Mouse (Mus musculus): Measurements from ENCODE around the gene Dgat2l6. TPM values are rescaled to one million over a fixed set of nuclear protein-coding genes. Genes with fewer than 3 reads are reported as not detected.

Dgat2l6 gene
- not detected in 2 replicates for total RNA-seq (2017)

GRCm38 (mm10) chrX:100524471-100524870, at the start of gene Dgat2l6:
Gene Dgat2l6 (plus strand): TSS chrX:100524838.
- no peak for ATAC-seq (replicated peaks; ENCODE audit: low read depth, poor library complexity, severe bottlenecking)

DNA sequence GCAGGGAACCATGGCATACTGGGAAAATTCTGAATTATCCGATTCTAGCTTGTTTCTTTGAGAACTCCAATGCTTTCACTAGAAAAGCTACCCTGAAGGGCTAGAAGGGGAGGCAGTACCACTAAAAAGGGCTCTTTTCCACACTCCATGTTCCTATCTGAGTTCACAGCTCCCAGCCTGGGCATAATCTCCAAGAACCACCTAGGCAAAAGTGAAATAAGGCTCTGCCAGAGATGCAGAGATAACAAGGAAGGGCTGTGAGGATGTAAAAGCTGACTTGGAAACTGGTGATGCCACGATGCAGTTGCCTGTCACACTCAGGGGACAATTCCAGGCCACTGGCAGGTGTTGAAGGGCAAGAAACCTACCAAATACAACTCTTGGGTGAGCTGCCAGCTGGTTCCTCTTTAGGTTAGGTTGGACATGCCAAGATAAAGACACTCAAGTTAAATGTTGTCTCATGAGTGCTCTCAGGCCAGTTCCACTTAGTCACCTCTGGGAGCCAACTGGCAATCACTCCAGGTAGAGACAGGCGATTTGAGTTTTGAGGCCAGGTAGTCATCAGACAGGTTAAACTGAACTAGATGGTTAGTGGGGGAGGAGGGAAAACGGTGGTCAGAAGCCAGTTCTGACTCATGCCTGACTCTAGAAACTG, 48.9 kb upstream of the Dgat2l6 start:
- ATAC-seq (replicated peaks; ENCODE audit: low read depth, poor library complexity, severe bottlenecking) = 0 out of 2 replicates have a peak, but pooled peaks have one; percentile 18

DNA sequence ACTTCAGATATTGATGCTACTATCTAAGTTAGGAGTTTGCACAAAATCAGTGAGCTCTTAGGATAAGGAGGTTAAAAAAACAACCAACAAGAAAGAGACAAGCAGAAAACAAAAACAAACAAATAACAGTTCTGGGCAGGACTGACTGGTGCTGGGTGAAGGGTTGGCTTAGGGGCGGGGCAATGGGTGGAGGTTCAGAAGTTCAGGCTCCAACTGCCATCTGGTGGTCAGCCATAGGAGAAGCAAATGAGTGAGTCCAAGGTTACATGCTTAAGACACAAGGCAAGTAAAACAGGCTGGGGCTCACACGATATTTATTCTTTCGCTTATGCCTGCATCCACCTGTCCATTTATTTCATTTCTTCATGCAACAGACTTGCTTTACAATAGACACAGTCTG, 44.3 kb upstream of the Dgat2l6 start:
- peak; percentile 100 for ATAC-seq (replicated peaks; ENCODE audit: low read depth, poor library complexity, severe bottlenecking)

DNA sequence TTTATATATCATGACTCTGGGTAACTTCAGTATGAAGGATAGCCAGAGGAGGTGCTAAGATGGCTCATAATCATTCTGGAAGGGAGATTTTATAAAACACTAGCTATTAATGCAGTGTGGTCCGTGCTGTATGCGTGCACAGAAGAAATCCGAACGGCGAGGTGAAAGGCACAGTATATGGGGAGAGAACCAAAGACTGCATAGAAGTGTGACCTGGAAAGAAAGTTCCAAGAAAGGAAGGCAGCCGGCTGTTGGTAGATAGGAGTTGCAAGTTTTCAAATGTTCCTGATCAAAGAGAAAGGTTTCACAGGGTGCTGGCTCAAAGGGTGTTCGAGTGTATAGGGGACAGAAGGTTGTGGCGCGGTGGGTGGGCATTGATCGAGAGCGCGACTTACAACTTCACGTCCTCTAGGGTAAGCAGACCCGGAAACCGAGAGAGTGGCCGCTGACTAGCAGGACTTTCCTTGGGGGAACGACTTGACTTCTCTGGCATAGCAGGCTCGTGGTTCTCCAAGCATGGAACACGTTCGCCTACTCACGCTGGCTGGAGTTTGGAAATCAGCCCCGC, 31.1 kb upstream of the Dgat2l6 start:
- no peak; the same call in 1 of the 2 replicates for ATAC-seq (replicated peaks; ENCODE audit: low read depth, poor library complexity, severe bottlenecking)

GRCm38 (mm10) chrX:100494068-100494978, 30.3 kb upstream of the Dgat2l6 start, which contains the start of gene Igbp1:
Gene Igbp1 (plus strand): TSS chrX:100494291.
- peak; percentile 99 for ATAC-seq (replicated peaks; ENCODE audit: low read depth, poor library complexity, severe bottlenecking)

GRCm38 (mm10) chrX:100504175-100504851, 20.3 kb upstream of the Dgat2l6 start:
- ATAC-seq (replicated peaks; ENCODE audit: low read depth, poor library complexity, severe bottlenecking) = no peak

DNA sequence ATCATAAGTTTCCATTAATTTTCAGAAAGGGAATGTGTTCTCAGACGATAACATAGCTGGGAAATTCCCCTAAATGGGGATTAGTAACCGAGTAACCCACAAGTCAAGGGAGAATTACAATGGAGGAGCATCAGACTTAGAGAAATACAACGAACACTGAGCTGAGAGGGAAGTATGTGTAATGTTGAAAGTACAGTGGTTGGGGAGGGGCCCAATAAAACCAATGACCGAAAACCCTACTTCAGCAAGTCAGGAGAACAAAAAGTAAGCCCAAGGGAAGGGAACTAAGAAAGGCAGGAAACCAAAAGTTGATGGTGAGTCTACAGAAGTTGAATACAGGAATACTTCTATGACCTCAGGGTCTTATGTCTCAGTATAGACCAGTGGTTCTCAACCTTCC, 16.5 kb upstream of the Dgat2l6 start:
- ATAC-seq (replicated peaks; ENCODE audit: low read depth, poor library complexity, severe bottlenecking) = 0 out of 2 replicates have a peak, but pooled peaks have one; percentile 29

DNA sequence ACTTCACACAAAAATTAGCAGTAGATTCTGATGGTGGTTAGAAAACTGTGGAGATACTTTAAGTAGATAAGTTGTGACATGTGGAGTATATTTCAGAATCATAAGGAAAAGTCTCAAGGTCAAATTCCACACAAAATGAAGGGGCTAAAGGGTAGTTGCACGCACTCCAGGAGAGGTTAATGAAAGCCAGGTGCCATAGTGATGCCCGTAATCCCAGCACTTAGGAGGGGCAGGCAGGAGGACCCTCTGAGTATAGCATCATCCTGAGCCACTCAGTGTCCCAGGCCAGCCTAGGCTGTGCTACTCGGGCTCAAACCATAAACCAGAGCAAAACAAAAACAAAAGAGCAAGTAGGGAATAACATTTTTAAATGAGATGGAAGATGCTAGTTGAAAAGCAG, 14.7 kb upstream of the Dgat2l6 start:
- ATAC-seq (replicated peaks; ENCODE audit: low read depth, poor library complexity, severe bottlenecking) = no peak

GRCm38 (mm10) chrX:100516683-100517082, 8.0 kb upstream of the Dgat2l6 start:
- no peak for ATAC-seq (replicated peaks; ENCODE audit: low read depth, poor library complexity, severe bottlenecking)

- ATAC-seq (replicated peaks; ENCODE audit: low read depth, poor library complexity, severe bottlenecking) = no peak
Observed at GRCm38 (mm10) chrX:100517626-100518025, 7.0 kb upstream of the Dgat2l6 start.

GRCm38 (mm10) chrX:100518532-100518931, 6.1 kb upstream of the Dgat2l6 start:
- ATAC-seq (replicated peaks; ENCODE audit: low read depth, poor library complexity, severe bottlenecking) = peak; percentile 65

DNA sequence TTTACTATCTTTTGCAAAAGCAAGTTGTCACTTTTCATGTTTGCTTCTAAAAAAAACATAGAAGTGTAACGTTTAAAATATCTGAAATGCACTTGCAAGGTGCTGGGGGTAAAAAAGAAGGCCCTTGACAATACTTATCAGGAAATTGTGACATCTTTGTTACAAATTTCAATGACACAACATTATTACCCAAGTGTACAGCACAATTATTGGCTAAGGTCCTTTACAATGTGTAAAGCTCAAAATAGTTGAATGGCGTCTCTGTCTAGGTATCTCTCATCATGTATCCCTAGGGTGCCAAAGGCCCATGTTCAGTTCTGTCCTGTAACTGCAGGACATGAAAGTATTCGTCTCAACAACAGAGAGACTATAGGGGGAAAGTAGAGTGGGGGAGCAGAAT, 31.4 kb downstream of the Dgat2l6 start:
- no peak for ATAC-seq (replicated peaks; ENCODE audit: low read depth, poor library complexity, severe bottlenecking)

DNA sequence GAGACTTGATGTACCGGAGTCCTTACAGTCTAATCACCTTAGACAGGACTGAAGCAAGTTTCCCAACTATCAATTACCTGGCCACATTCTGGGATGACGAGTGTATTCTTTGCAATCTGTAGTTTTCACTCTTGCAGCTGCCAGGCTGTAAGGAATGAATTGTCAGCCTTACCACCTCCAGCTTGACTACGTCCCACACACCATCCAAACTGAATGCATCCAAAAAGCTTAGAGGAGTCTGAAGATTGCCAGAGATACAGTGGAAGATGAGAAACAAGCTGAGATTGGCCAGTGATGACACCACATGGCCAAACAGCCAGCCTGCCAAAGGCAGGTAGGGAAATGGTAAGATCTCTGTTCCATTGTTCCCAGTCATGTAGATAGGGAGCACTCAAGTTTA, 41.1 kb downstream of the Dgat2l6 start:
- no peak for ATAC-seq (replicated peaks; ENCODE audit: low read depth, poor library complexity, severe bottlenecking)

DNA sequence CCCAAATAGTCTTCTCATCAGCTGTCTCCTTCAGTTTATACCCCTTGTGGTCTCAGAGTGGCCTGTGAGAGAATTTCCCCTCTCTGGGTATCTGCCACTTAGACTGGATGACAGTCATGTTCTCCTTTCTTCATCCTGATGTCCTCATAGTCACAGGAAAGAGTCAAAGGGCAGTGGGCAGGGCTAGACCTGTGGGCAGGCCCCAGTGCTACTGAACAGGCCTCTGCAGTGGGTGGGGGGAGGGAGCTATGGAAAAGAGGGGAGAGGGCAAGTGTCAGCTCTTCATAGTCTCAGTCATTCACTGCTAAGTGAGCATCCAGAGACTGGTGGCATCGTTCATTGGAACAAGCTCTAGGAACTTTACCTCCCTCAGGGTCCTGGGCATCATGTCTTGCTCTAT, 47.3 kb downstream of the Dgat2l6 start, which contains the start of gene Awat1:
Awat1 (plus strand) TSS at position 301 of the 400 bp plus-strand sequence.
- no peak for ATAC-seq (replicated peaks; ENCODE audit: low read depth, poor library complexity, severe bottlenecking)

DNA sequence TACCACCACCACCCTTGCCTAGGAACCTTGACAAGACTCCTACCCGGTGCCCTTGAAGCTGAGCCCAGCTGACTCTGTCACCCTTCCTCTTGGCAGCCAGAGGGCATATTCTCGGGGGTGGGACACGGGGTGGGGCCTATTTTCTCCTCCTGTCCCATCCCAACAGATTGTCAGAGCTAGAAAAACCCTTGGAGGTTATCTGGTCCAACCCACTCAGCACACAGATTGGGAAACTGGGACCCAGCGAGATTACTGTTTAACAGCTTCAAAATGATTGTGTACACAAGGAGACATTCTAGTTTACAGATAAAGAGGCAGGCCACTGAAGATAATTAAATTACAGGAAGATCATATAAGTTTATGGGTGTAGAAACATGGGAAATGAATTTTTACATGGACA, 70.2 kb downstream of the Dgat2l6 start, which contains the start of gene P2ry4:
P2ry4 (minus strand) TSS at position 79 of the 400 bp plus-strand sequence.
- no peak for ATAC-seq (replicated peaks; ENCODE audit: low read depth, poor library complexity, severe bottlenecking)

Other genes with a start within 250 kb of the Dgat2l6 start
- not detected in 2 replicates for gene Otud6a, start 95.8 kb upstream of the Dgat2l6 start, total RNA-seq (2017)
- 0.82 TPM in 1 of 2 replicates, not detected in the other for gene Awat2, start 82.1 kb upstream of the Dgat2l6 start, total RNA-seq (2017)
- gene Igbp1, start 30.5 kb upstream of the Dgat2l6 start, total RNA-seq (2017) = 115 and 132 TPM in 2 replicates
- gene Awat1, start 47.4 kb downstream of the Dgat2l6 start, total RNA-seq (2017) = not detected in 2 replicates
- gene P2ry4, start 70.0 kb downstream of the Dgat2l6 start, total RNA-seq (2017) = not detected in 2 replicates
- not detected in 2 replicates for gene Arr3, start 80.7 kb downstream of the Dgat2l6 start, total RNA-seq (2017)
- gene Kif4, start 100.9 kb downstream of the Dgat2l6 start, total RNA-seq (2017) = 42.7 and 50.8 TPM in 2 replicates
- 20.1 and 20.9 TPM in 2 replicates for gene Pdzd11, start 101.7 kb downstream of the Dgat2l6 start, total RNA-seq (2017)
- 0.58 TPM in 1 of 2 replicates, not detected in the other for gene Gdpd2, start 205.0 kb downstream of the Dgat2l6 start, total RNA-seq (2017)
- gene Dlg3, start 242.9 kb downstream of the Dgat2l6 start, total RNA-seq (2017) = 13.4 and 17.0 TPM in 2 replicates